Mouse (Mus musculus) kidney, embryonic 16.5 days (tissue): ENCODE data around the gene Mif. TPM values are rescaled to one million over a fixed set of nuclear protein-coding genes. Genes with fewer than 3 reads are reported as not detected.
"Not testable (repeated sequence)": the region's sequence is repeated elsewhere in the genome, so short reads cannot be mapped to it uniquely, and the experiment has no call there.

Experiments
- ATAC-seq: fragments of 200-750 bp; cut with Nextera tagmentation; 2 replicates; pipeline ENCODE4 v1.8.0; 2017; ENCODE audit warnings: moderate TSS enrichment; ENCODE audit not compliant: low FRiP score, low TSS enrichment
- H3K27ac ChIP-seq: fragments of 300-500 bp; sonication (generic); 2 replicates; pipeline ENCODE4 v1.5.1; 2014; ENCODE audit warnings: low read length
- H3K27me3 ChIP-seq: fragments of 300-500 bp; sonication (generic); 2 replicates; pipeline ENCODE4 v1.6.1; 2014; ENCODE audit warnings: low read length, control low read depth, mixed read lengths; ENCODE audit not compliant: insufficient read depth
- H3K36me3 ChIP-seq: fragments of 300-500 bp; sonication (generic); 2 replicates; pipeline ENCODE4 v1.6.1; 2014; ENCODE audit warnings: low read length, control low read depth, mixed read lengths; ENCODE audit not compliant: insufficient read depth
- H3K4me1 ChIP-seq: fragments of 300-500 bp; sonication (generic); 2 replicates; pipeline ENCODE4 v1.6.1; 2014; ENCODE audit warnings: low read length, control low read depth, mixed read lengths; ENCODE audit not compliant: insufficient read depth
- H3K4me2 ChIP-seq: fragments of 300-500 bp; sonication (generic); replicated peaks from 2 replicates; pipeline ENCODE4 v1.6.1; 2014; ENCODE audit warnings: low read depth, low read length
- H3K4me3 ChIP-seq: fragments of 300-500 bp; sonication (generic); 2 replicates; pipeline ENCODE4 v1.5.1; 2014; ENCODE audit warnings: mild to moderate bottlenecking, low read length
- H3K9ac ChIP-seq: fragments of 300-500 bp; sonication (generic); replicated peaks from 2 replicates; pipeline ENCODE4 v1.6.1; 2014; ENCODE audit warnings: low read length
- H3K9me3 ChIP-seq: fragments of 300-500 bp; sonication (generic); 2 replicates; pipeline ENCODE4 v1.6.1; 2016; ENCODE audit warnings: low read length, control low read depth
- WGBS: fragments of 180-500 bp; shearing (Covaris S2); extraction: QIAGEN DNeasy Blood & Tissue Kit; methylation state at CpG from one replicate; pipeline ENCODE4 v1.1.7; 2014; 5-methylcytosine and 5-hydroxymethylcytosine counted together
- polyA plus RNA-seq: library from polyadenylated mRNA; unstranded; fragments of >200 nt; fragmentation: Nextera tagmentation; extraction: Ambion mirVana; gene quantifications from 2 replicates; pipeline ENCODE4 v1.2.1, GENCODE M21; 2015

Mif gene
- 2,002 and 2,111 TPM in 2 replicates for polyA plus RNA-seq

DNA sequence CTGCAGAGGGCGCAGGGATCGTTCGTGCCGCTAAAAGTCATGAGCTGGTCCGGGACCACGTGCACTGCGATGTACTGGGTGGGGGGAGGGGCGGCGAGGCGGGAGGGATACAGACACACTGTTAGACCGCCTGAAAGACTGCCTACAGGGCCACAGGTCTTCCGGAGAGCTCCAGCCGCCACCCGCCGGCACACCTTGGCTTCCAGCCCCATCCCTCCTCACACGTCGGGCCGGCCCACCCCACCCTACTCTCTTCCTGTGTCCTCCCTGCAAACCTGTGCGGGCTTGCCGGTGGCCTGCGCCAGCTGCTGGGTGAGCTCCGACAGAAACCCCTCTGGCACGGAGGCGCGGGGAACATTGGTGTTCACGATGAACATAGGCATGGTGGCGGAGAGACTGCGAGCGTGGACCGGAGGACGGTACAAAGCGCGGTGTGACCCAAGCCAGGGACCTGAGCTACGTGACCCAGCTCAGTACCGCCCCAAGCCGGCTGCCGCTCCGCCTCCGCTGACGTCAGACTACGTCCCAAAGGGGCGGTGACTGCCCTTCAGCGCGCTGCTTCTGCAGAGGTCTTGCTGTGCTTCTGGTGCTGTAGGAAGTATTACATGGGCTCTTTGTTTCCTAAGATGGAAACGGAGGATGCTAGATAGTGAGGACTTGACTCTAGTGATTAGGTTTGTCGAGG, at the start of gene Mif:
Mif (minus strand) TSS at position 455 of the 685 bp plus-strand sequence.
- Histone ChIP-seq H3K9ac (peak within 1 kb of the TSS; percentile 93), H3K4me2 (peak within 1 kb of the TSS; percentile 69), H3K4me1 (peaks cover 20% of the 10 kb centered on the region), H3K36me3 (peaks cover 17% of the 10 kb centered on the region), H3K27ac (peak within 1 kb of the TSS; percentile 95), H3K4me3 (peak within 1 kb of the TSS; percentile 80)
- ATAC-seq = peak; percentile 96
- 1% methylated on average over 43 of the region's 46 CpGs for WGBS
- H3K9me3 ChIP-seq, H3K27me3 ChIP-seq: not testable (repeated sequence)

DNA sequence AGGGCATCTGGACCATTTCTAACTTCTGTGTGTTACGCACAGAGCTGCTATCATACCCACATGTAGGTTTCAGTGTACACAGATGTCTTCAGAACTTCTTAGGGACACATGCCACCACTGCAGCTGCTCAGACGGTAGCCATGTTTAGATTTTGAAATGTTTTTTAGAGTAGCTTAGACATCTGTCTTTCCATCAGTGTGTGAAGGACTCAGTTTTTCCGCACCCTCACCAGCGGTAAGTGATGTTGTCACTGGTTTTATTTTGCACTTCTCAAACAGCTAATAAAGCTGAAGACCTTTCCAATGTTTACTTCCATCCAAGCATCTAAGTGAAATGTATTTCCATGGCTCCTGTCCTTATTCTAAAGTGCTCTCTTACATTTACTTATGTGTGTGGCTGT, 46.8 kb upstream of the Mif start:
- Histone ChIP-seq H3K4me1 (no peaks in the 10 kb centered on the region), H3K9me3 (no peaks in the 10 kb centered on the region), H3K4me2 (no peak overlapping the region), H3K4me3 (no peak overlapping the region), H3K36me3 (peaks cover 82% of the 10 kb centered on the region), H3K9ac (no peak overlapping the region), H3K27me3 (no peaks in the 10 kb centered on the region), H3K27ac (no peak overlapping the region)
- ATAC-seq = no peak
- 93% methylated on average over 4 of the region's 4 CpGs for WGBS

DNA sequence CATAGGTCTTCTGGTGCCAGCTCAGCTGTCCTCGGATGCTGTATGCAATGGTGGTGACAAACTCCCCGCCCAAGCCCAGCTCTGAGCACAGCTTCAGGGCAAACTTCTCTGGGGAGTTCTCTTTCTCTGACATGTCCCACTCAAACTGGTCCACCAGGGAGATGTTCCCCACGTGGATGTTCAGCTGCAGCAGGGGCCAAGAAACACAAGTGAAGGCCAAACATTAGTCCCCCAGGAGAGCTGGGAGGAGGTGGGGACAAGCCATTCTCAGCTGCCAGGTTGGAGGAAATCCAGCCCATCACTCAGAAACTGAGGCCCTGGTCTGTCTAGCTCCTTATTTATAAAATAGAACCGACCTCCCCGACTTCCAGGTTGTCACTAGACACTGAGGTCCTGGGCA, 44.4 kb upstream of the Mif start:
- Histone ChIP-seq H3K9me3 (no peaks in the 10 kb centered on the region), H3K27me3 (no peaks in the 10 kb centered on the region), H3K27ac (no peak overlapping the region), H3K4me1 (no peaks in the 10 kb centered on the region), H3K9ac (no peak overlapping the region), H3K36me3 (peaks cover 80% of the 10 kb centered on the region), H3K4me2 (no peak overlapping the region), H3K4me3 (no peak overlapping the region)
- WGBS = 87% methylated on average over 5 of the region's 5 CpGs
- no peak for ATAC-seq

DNA sequence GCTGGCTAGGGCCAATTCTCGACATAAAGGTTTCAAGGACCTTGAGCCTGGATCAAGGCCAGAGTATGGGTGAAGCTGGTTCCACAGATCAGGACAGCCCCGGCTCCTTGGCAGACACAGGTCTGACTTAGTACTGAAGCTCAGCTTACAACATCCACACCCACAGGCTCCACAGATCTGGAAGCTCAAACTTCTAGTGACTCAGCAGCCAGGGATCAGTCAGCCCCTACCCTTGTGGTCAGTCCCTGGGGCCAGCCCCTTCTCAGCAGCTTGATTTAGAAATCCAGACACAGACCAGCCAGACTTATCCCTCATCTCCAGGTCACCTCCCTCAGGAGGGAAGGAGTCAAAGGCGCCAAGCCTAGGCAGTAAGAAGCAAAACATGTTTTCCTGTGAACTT, 38.8 kb upstream of the Mif start:
- 71% methylated on average over 3 of the region's 3 CpGs for WGBS
- peaks cover 72% of the 10 kb centered on the region for H3K36me3 ChIP-seq

DNA sequence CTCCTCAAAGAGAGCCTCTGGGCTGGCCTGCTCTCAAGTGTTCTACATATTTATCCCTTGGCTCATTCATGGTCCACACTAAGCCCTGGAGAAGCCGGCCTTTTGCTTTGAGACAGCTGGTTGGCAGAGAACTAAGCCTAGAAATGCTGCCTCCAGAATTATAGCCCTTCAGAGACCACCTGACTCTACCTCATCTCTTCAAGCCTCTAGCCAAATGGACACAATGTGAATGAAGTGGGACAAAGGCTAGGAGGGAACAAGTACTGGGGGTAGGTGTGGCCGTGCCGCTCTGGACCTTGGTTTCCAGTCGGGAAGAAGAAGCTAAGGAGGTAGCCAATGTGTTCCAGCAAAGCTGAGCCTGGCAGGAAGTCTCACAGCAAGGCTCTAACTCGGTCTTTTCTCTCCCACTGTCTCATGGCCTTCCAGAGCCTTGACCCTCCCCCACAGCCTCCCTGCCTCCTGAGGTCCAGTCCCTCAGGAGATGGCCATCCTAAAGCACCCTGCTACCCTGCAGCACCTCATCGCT, 38.1 kb upstream of the Mif start:
- H3K4me1 ChIP-seq = peaks cover 9% of the 10 kb centered on the region
- no peaks in the 10 kb centered on the region for H3K9me3 ChIP-seq
- no peak overlapping the region for H3K27ac ChIP-seq
- 71% methylated on average over 6 of the region's 6 CpGs for WGBS
- no peak overlapping the region for H3K9ac ChIP-seq
- ATAC-seq = no peak
- H3K27me3 ChIP-seq = no peaks in the 10 kb centered on the region
- H3K4me2 ChIP-seq = no peak overlapping the region
- H3K36me3 ChIP-seq = peaks cover 65% of the 10 kb centered on the region
- H3K4me3 ChIP-seq = no peak overlapping the region

More for the DNA sequence above, 38.8 kb upstream of the Mif start:
- no peak overlapping the region for H3K4me2 ChIP-seq
- H3K4me3 ChIP-seq = no peak overlapping the region
- peaks cover 3% of the 10 kb centered on the region for H3K4me1 ChIP-seq
- 0 out of 2 replicates have a peak, but pooled peaks have one; percentile 12 for ATAC-seq
- no peaks in the 10 kb centered on the region for H3K27me3 ChIP-seq
- no peaks in the 10 kb centered on the region for H3K9me3 ChIP-seq
- no peak overlapping the region for H3K27ac ChIP-seq
- H3K9ac ChIP-seq = no peak overlapping the region

DNA sequence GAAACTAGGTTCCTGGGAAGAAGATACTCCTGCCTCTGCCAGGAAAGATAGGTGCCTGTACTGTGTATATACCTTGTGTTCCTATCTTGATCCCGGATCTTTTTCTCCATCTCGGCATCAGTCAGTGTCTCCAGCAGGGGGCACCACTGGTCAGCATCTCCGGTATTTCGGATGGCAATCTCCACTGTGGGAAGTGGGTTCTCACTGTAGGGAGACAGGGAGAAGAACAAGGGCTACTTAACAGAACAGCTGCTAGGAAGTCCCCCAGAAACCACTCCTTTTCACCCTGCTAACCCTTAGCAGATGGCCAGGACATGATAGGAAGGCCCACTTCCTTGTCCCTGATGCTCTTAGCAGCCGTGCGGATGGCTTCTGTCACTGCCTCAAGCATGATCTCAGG, 37.3 kb upstream of the Mif start:
- Histone ChIP-seq H3K27me3 (no peaks in the 10 kb centered on the region), H3K4me1 (peaks cover 14% of the 10 kb centered on the region), H3K9me3 (no peaks in the 10 kb centered on the region), H3K4me2 (no peak overlapping the region), H3K4me3 (no peak overlapping the region), H3K27ac (no peak overlapping the region), H3K9ac (no peak overlapping the region), H3K36me3 (peaks cover 58% of the 10 kb centered on the region)
- no peak for ATAC-seq
- 46% methylated on average over 6 of the region's 6 CpGs for WGBS

DNA sequence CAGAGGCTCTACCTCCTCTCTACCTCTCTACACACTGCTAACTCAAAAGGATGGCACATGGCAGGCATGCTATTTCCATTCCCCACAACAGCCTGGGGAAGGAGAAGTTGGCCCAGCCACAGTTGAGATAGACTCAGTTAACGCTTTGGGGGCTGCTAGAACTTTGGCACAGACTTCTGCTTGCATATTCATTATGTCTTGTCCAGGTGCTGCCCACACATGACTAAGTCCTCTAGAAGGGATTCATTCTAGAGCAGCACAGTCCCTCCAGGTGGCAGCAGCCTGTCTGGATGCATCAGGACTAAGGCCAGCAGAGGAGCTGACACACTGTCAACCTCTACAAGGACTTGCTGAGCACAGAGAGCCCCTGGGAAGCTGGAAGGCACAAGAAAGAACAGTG, 36.2 kb upstream of the Mif start:
- Histone ChIP-seq H3K27me3 (no peaks in the 10 kb centered on the region), H3K4me2 (no peak overlapping the region), H3K4me1 (peaks cover 15% of the 10 kb centered on the region), H3K4me3 (no peak overlapping the region), H3K36me3 (peaks cover 46% of the 10 kb centered on the region), H3K9me3 (no peaks in the 10 kb centered on the region), H3K9ac (no peak overlapping the region), H3K27ac (no peak overlapping the region)
- WGBS = 100% methylated on average over 1 of the region's 1 CpGs
- no peak for ATAC-seq

DNA sequence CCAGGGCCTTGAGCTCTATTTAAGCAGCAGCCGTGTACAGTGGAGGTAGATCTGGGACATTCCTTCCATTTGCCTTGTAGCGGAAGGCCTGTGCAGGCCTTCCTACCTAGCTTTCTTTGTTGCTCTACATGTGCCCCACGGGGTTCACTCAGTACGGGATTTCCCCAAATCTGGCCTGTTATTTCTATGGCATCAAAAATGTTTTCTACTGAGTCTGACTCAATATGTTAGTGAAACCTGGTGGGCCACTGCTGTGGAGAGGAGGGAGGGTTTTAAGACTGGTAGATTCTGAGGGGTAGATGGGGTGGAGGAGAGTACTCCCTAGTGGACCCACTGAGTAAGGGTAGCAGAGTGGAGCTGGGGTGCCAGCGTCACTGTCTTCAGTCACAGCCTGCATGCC, 35.7 kb upstream of the Mif start:
- Histone ChIP-seq H3K36me3 (peaks cover 42% of the 10 kb centered on the region), H3K9ac (no peak overlapping the region), H3K4me1 (peaks cover 15% of the 10 kb centered on the region), H3K27me3 (no peaks in the 10 kb centered on the region), H3K4me3 (no peak overlapping the region), H3K9me3 (no peaks in the 10 kb centered on the region), H3K4me2 (no peak overlapping the region), H3K27ac (no peak overlapping the region)
- ATAC-seq = no peak
- 93% methylated on average over 5 of the region's 5 CpGs for WGBS

DNA sequence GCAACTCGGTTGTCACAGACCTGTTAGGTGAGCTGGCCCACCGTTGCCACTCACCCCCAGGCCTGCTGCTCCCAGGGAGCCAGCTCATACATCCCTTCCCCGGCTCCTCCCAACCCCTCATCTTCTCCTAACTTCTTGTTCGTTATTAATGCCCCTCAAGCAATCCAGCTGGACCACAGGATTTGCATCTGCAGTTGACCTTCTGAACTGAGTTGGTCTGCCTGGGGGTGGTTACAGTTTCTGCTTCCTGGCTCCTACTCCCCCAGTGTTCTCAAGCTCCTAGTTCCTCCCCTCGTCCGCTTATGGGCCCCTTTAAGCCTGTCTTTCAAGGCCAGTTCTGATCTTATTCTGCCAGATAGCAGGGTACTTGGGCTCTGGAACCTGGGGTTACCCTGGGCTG, 34.6 kb upstream of the Mif start:
- Histone ChIP-seq H3K9me3 (no peaks in the 10 kb centered on the region), H3K4me1 (peaks cover 22% of the 10 kb centered on the region), H3K27ac (no peak overlapping the region), H3K4me3 (no peak overlapping the region), H3K27me3 (no peaks in the 10 kb centered on the region), H3K4me2 (no peak overlapping the region), H3K36me3 (peaks cover 35% of the 10 kb centered on the region), H3K9ac (no peak overlapping the region)
- 55% methylated on average over 6 of the region's 6 CpGs for WGBS
- ATAC-seq = no peak

DNA sequence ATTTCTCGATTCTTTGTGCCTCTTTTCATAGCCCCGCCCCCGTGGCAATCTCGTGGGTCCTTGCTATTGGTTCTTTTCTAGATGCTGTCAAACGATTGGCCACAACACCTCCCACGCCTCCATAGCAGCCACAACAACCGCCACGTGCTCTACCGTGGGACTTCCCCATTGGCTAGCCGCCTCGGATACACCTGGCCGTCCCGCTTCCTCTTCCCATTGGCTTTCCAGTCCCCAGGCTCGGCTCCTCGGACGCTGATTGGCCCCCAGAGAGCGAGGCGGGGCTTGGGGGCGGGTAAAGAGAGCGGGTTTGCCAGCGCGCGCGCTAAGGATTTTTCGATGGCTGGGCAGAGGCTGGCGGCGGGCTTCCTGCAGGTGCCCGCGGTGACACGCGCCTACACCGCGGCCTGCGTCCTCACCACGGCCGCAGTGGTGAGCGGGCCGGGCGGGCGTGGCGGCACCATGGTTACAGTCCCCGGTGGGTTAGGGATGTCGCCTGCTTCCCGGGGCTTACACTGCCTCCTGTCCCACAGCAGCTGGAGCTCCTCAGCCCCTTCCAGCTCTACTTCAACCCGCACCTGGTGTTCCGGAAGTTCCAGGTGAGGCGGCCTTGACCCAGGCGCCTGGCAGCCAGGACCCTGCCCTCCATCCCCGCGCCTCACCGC, 33.2 kb upstream of the Mif start, which contains the start of gene Derl3:
Derl3 (plus strand) TSS at position 325 of the 662 bp plus-strand sequence.
- Histone ChIP-seq H3K4me1 (peaks cover 27% of the 10 kb centered on the region), H3K4me3 (peak within 1 kb of the TSS; percentile 51), H3K36me3 (peaks cover 33% of the 10 kb centered on the region), H3K9ac (peak within 1 kb of the TSS; percentile 54), H3K4me2 (peak within 1 kb of the TSS; percentile 87), H3K27ac (peak within 1 kb of the TSS; percentile 46), H3K9me3 (no peaks in the 10 kb centered on the region), H3K27me3 (no peaks in the 10 kb centered on the region)
- peak; percentile 99 for ATAC-seq
- 2% methylated on average over 50 of the region's 51 CpGs for WGBS
